ENCODE assay signal across 16 mouse cellular contexts in the genomic region with DNA sequence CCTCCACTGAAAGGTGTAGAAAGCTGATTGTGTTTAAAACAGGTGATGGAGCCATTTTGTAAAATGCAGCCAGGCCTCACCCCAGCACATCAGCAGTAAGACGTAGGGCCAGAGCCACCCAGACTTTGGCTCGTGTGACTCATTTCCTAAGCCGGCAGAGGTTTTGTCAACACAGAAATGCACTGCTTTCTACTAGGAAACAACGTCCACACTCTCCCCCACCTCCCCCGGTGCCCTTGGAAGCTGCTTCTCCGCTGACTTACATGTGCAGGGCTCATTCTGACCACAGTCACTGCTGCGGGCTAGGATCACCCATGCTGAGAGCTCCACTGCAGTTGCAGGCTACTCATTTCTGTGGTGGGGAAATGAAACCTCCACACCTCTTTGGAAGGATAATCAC.
A peak's percentile ranks its signal among the peaks of the same experiment; 100 is the strongest.
DNase-seq lines count a peak whose midpoint lies in the region; ATAC-seq and TF ChIP-seq lines count a peak whose summit lies in the region.
"Had no signal": no experiment of that assay in that cellular context is flagged by ENCODE, and none has a peak within 500 bp of the region (broad histone marks: within the 10 kb centered on the region; RNA-seq: fewer than 3 reads in every experiment).

No protein-coding gene starts in this region.

- no peak overlapping the region for H3K27ac ChIP-seq in midbrain, embryonic 14.5 days (replicated peaks; ENCODE audit: low read depth, low read length)
- H3K27ac ChIP-seq in midbrain, postnatal 0 days (ENCODE audit: low read depth, low read length): no peak overlapping the region
- H3K27ac ChIP-seq: forebrain, embryonic 15.5 days; neural tube, embryonic 13.5 days had no signal

- no peaks in the 10 kb centered on the region for H3K27me3 ChIP-seq in midbrain, embryonic 14.5 days (ENCODE audit: control insufficient read depth, insufficient read depth, low read length)
- no peaks in the 10 kb centered on the region for H3K27me3 ChIP-seq in midbrain, postnatal 0 days (ENCODE audit: insufficient read depth, low read length)
- H3K27me3 ChIP-seq: forebrain, embryonic 15.5 days; neural tube, embryonic 13.5 days had no signal

- no peaks in the 10 kb centered on the region for H3K4me1 ChIP-seq in midbrain, embryonic 14.5 days (ENCODE audit: control insufficient read depth, insufficient read depth, low read length)
- no peaks in the 10 kb centered on the region for H3K4me1 ChIP-seq in midbrain, postnatal 0 days (ENCODE audit: insufficient read depth, low read length)
- H3K4me1 ChIP-seq: forebrain, embryonic 15.5 days; neural tube, embryonic 13.5 days had no signal

- TF ChIP-seq CTCF in midbrain, postnatal 0 days (IDR thresholded peaks at IDR 0.05): no peak

- no peak overlapping the region for H3K4me2 ChIP-seq in midbrain, embryonic 14.5 days (ENCODE audit: low read length)
- no peak overlapping the region for H3K4me2 ChIP-seq in midbrain, postnatal 0 days (ENCODE audit: low read depth, low read length, poor library complexity, severe bottlenecking)
- H3K4me2 ChIP-seq: forebrain, embryonic 15.5 days; neural tube, embryonic 13.5 days had no signal

- peak; percentile 31 to 70 for DNase-seq in adrenal gland, adult (ENCODE audit: inconsistent age in 2 of 2, low spot score in 1 of 2)
- DNase-seq in adrenal gland, postnatal 4 days (ENCODE audit: low spot score in 2 of 2): no peak
- peak; percentile 16 for DNase-seq in midbrain, embryonic 14.5 days
- no peak for DNase-seq in midbrain, postnatal 0 days (ENCODE audit: low spot score)
- DNase-seq in adrenal gland, adult 8-10 months: peak; percentile 26
- DNase-seq in layer of hippocampus, postnatal 10 days (ENCODE audit: low spot score in 2 of 2): no peak
- DNase-seq in spleen, adult 18-20 months: no peak
- DNase-seq: cerebellum, postnatal 10 days; heart, adult 18-20 months; kidney, adult 9 months; lung, postnatal 14 days; right cerebral cortex, adult 18-20 months had no signal

- H3K9ac ChIP-seq in midbrain, embryonic 14.5 days (replicated peaks; ENCODE audit: low read length): no peak overlapping the region
- no peak overlapping the region for H3K9ac ChIP-seq in midbrain, postnatal 0 days (replicated peaks; ENCODE audit: low read length, poor library complexity, severe bottlenecking)
- H3K9ac ChIP-seq: forebrain, embryonic 15.5 days; neural tube, embryonic 13.5 days had no signal

- H3K4me3 ChIP-seq in midbrain, embryonic 14.5 days (replicated peaks; ENCODE audit: low read depth, low read length): no peak overlapping the region
- no peak overlapping the region for H3K4me3 ChIP-seq in midbrain, postnatal 0 days (ENCODE audit: low read depth, low read length)
- H3K4me3 ChIP-seq: forebrain, embryonic 15.5 days; neural tube, embryonic 13.5 days had no signal

- no peaks in the 10 kb centered on the region for H3K9me3 ChIP-seq in midbrain, embryonic 14.5 days (ENCODE audit: control insufficient read depth, low read length)
- H3K9me3 ChIP-seq in midbrain, postnatal 0 days (ENCODE audit: low read length): no peaks in the 10 kb centered on the region
- H3K9me3 ChIP-seq: forebrain, embryonic 15.5 days; neural tube, embryonic 13.5 days had no signal

- no peak; the same call in 1 of the 2 replicates for ATAC-seq in midbrain, embryonic 14.5 days (ENCODE audit: low FRiP score, low TSS enrichment)
- no peak for ATAC-seq in midbrain, postnatal 0 days (ENCODE audit: low FRiP score)
- peak; percentile 94 to 96 for ATAC-seq in hematopoietic stem cell, adult 5-6 weeks (replicated peaks in 1 of 2; ENCODE audit: insufficient read depth in 1 of 2, low FRiP score in 2 of 2, low TSS enrichment in 1 of 2, low read depth in 1 of 2, poor library complexity in 2 of 2, severe bottlenecking in 2 of 2)
- ATAC-seq: forebrain, embryonic 15.5 days; inflammation-experienced regulatory T-cells, adult 6 months had no signal

- 72% methylated on average over 7 of the region's 7 CpGs for WGBS in midbrain, embryonic 14.5 days
- 50% methylated on average over 7 of the region's 7 CpGs for WGBS in midbrain, postnatal 0 days

- no peaks in the 10 kb centered on the region for H3K36me3 ChIP-seq in midbrain, embryonic 14.5 days (ENCODE audit: control insufficient read depth, insufficient read depth, low read length)
- H3K36me3 ChIP-seq in midbrain, postnatal 0 days (ENCODE audit: insufficient read depth, low read length): no peaks in the 10 kb centered on the region
- H3K36me3 ChIP-seq: forebrain, embryonic 15.5 days; neural tube, embryonic 13.5 days had no signal

Comparison
In these comparisons a context has a peak if more than half of its experiments do, and no peak if none do; other contexts are left out.
1. DNase-seq: peak in adrenal gland, adult (2 of 2), midbrain, embryonic 14.5 days (single experiment) and adrenal gland, adult 8-10 months (single experiment); none in adrenal gland, postnatal 4 days (0 of 2), midbrain, postnatal 0 days (single experiment), layer of hippocampus, postnatal 10 days (0 of 2) and spleen, adult 18-20 months (0 of 2).
2. ATAC-seq: peak in hematopoietic stem cell, adult 5-6 weeks (2 of 2); none in midbrain, embryonic 14.5 days (single experiment) and midbrain, postnatal 0 days (single experiment).